In the genomic region with DNA sequence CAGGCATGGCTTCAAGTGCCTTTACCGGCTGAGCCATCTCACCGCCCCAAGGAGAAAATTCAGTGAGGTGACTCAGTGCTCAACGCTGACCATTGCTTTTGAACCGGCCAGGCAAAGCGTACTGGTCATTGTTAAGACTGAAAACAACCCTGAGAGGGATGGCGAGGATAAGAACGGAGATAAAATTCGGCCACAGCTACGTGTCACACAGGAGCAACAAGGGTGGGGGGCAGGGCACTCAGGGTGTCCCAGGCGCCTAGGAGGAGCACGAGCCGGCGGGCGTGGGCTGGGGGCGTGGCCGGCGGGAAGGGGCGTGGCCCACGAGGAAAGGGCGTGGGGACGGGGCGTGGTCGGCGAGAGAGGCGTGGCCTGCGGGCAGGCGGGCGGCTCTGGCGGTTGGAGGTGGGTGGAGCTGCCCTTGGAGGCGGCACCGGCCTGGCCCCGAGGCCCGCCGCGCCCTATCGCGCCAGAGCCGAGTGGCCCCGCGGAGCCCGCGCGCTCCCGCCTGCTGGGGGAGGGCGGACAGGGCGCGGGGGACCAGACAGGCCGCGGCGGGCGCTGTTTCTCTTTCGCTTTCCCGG, we compare ENCODE assay signal across 8 mouse cellular contexts.
A peak's percentile ranks its signal among the peaks of the same experiment; 100 is the strongest.
DNase-seq lines count a peak whose midpoint lies in the region; ATAC-seq and TF ChIP-seq lines count a peak whose summit lies in the region.

No protein-coding gene starts in this region.

- H3K36me3 ChIP-seq in hindbrain, embryonic 15.5 days: no peaks in the 10 kb centered on the region

- TF ChIP-seq CTCF in Patski (IDR thresholded peaks at IDR 0.05): no peak

- H3K27ac ChIP-seq in hindbrain, embryonic 15.5 days (replicated peaks): peak overlapping the region; percentile 17; the same call in 1 of the 2 replicates

- peak; percentile 51 for DNase-seq in Patski (ENCODE audit: low read depth, low spot score)
- DNase-seq in cerebellum, postnatal 14 days: peak; percentile 89 to 92
- DNase-seq in frontal cortex, postnatal 25 days (ENCODE audit: low spot score in 2 of 2): peak; percentile 71 to 72
- peak; percentile 83 for DNase-seq in left cerebral cortex, adult 11 months (ENCODE audit: low spot score)
- DNase-seq in lung, postnatal 4 days: peak; percentile 97 to 98
- DNase-seq in retina, postnatal 7 days (ENCODE audit: low read depth, low spot score): peak; percentile 86
- peak; percentile 97 for DNase-seq in urinary bladder, adult 2 months (ENCODE audit: low spot score)

- H3K4me3 ChIP-seq in hindbrain, embryonic 15.5 days: peak overlapping the region; percentile 84

- no peaks in the 10 kb centered on the region for H3K9me3 ChIP-seq in hindbrain, embryonic 15.5 days

- peak; percentile 99 for ATAC-seq in Patski
- peak; percentile 97 for ATAC-seq in hindbrain, embryonic 15.5 days (ENCODE audit: low FRiP score, low read depth)

- in situ Hi-C loops in Patski (cut with MboI; ENCODE audit: low pct_unique_long_range_greater_than_20kb): no loop called here

- POLR2A ChIA-PET in Patski (lab: Charles Lee): no interaction called here

- peak overlapping the region; percentile 98 for H3K4me2 ChIP-seq in hindbrain, embryonic 15.5 days

- peaks cover 14% of the 10 kb centered on the region for H3K4me1 ChIP-seq in hindbrain, embryonic 15.5 days (replicated peaks)

- CTCF ChIA-PET in Patski (lab: Charles Lee): no interaction called here

- WGBS in hindbrain, embryonic 15.5 days: under 1% methylated on average over 32 of the region's 53 CpGs

- peak overlapping the region; percentile 61 for H3K9ac ChIP-seq in hindbrain, embryonic 15.5 days

- no peaks in the 10 kb centered on the region for H3K27me3 ChIP-seq in Patski
- peaks cover 12% of the 10 kb centered on the region for H3K27me3 ChIP-seq in hindbrain, embryonic 15.5 days

Comparison
In these comparisons a context has a peak if more than half of its experiments do, and no peak if none do; other contexts are left out.
1. Peak in every context shown above with its lines: DNase-seq, ATAC-seq, H3K4me3 ChIP-seq and H3K27ac ChIP-seq.